Mouse (Mus musculus): ENCODE data around the gene Gm340.
A peak's percentile ranks its signal among the peaks of the same experiment; 100 is the strongest.

- TF ChIP-seq POLR2A (IDR thresholded peaks at IDR 0.05; ENCODE audit: low read depth, low read length) (no peak), CTCF (conservative IDR thresholded peaks at IDR 0.05; ENCODE audit: insufficient read depth, insufficient read length, low read depth, low read length) (peak; percentile 59)
Measured at GRCm38 (mm10) chr19:41629532-41629931, 47.4 kb downstream of the Gm340 start.

Measured in kidney, adult 2 months (tissue).